Mouse (Mus musculus) T-helper 17 cell (primary cell): ENCODE data around the gene D430041D05Rik.

Source experiments
- in situ Hi-C, 2 experiments: fragments of 300-600 bp; cut with MboI, MseI; formaldehyde crosslinking; loops; 1 replicate in 1 of 2; 2 replicates in 1 of 2; pipeline ENCODE4 v1.15.1; 2025; ENCODE audit warnings: high pct_unique_total_duplicates in 2 of 2

Gene D430041D05Rik

DNA sequence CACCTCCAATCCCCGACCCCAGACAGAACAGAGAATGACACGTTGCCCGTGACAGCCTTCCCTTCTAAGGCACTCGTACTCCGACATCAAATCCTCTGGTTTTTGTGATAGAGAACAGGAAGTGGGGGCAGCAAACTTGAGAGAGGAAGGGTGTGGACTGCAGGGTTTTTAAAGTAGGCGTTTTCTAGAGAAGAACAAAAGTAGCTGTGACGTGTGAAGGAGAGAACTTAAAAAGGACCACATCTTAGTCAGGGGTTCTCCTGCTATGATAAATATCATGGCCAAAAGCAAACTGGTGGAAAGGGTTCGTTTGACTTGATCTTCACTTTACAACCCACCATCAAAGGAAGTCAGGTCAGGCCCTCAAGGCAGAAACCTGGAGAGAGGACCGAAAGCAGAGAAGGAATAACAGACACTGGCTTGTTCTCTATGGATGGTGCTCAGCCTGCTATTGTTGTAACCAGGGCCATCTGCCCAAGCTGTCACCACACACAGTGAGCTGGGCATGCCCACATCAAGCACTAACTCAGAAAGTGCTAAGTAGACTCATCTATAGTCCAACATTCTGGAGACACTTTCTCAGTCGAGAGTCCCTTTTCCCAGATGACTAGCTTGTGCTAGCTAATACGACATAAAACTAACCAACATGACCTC is 238.0 kb downstream of the D430041D05Rik start:
- in situ Hi-C loops, result loop anchor here in 1 of 2 experiments (25.0 kb wide), 1 partner anchor 1514 kb away; no protein-coding TSS in a partner anchor

DNA sequence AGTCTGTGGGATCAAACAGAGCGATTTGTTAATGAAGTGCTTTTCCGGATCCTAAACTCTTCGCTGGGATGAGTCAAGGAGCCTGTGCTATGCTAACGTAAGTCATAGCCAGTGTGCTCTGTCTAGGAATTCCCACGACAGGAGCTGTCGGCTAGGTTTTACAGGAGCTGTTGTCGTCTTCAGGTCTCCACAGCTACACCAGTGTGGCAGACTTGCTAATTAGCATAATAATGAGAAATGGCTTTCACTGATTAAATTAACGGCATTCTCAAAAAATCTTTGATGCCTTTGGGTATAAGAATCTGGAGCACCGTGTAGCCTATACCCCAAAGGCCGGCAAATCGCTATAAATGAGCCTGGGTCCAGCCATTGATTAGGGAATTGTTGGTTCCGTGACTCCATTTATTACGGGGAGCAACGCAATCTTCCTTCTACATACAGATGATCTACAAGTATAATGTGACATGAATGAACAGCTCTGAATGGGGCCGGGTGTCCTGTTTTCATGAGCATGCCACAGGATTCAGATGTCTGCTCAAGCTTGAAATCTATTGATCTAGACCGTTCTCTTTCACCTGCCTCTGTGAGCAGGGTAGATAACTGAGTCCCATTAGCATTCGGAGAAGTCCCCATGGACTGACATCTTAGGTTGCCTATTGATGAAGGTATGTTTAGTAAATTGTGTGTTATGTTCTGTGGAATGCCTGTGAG is 242.5 kb downstream of the D430041D05Rik start:
- in situ Hi-C loops, result loop anchor here in 1 of 2 experiments (25.0 kb wide), 1 partner anchor 1519 kb away; no protein-coding TSS in a partner anchor

DNA sequence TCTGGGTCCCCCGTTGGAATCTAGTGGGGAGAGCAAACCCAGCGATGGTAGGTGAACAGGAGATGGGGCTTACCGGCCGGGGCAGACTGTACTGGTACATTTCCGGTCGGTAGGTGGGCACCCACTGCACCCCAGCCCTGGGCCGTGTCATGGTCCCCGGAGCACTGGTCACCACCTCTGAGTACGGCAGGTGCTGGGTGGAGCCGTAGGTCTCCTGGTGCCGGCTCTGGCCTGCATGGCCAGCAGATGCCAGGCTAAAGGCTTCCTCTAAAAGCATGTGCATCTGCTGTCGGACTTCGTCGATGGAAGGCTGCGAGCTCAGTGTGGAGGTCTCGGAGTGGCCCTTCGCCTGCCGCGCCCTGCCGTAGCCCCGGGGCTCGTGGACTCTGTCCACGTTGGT is 243.0 kb downstream of the D430041D05Rik start:
- in situ Hi-C loops, result loop anchor here in 1 of 2 experiments (25.0 kb wide), 1 partner anchor 1520 kb away; no protein-coding TSS in a partner anchor

DNA sequence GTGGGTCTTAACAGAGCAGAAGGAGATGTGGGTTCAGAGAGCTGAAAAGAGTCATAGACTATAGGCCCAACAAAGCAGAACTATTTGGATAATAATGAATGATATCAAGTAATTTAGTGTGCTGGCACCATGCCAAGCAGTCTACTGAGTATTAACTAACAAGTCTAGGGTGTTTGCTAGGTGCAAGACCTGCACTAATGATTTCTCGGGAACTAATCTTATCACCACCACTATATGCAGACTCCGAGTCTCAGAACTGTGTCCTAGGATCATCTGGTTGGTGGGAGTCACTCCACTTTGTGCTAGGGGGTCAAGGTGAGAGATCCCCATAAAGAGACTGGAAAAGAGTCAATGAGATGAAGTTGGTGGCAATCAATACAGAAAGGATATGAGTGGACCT is 245.2 kb downstream of the D430041D05Rik start:
- in situ Hi-C loops, result loop anchor here in 1 of 2 experiments (25.0 kb wide), 1 partner anchor 1522 kb away; no protein-coding TSS in a partner anchor

DNA sequence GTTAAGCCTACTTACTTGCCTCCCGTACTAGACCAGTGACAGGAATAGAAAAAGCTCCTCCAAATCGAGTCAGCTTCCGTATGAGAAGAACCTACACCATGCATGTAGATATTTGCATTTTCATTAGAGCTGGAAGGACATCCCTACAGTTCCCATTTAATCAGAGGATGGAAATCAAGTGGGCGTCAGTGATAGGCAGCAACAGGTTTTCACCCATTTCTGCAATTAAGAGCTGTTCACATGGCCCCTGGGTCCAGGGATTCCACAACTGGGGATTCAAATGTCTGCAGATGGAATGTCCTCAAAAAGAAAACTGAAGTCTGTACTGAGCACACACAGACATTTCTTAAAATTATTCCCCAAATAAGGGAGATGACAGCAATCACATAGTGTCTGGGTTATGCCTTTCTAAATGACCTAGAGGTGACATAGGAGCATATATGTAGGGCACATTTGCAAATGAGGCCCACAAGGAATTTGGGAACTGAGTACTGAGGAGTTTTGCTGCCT is 246.8 kb downstream of the D430041D05Rik start:
- in situ Hi-C loops, result loop anchor here in 1 of 2 experiments (25.0 kb wide), 1 partner anchor 1523 kb away; no protein-coding TSS in a partner anchor

DNA sequence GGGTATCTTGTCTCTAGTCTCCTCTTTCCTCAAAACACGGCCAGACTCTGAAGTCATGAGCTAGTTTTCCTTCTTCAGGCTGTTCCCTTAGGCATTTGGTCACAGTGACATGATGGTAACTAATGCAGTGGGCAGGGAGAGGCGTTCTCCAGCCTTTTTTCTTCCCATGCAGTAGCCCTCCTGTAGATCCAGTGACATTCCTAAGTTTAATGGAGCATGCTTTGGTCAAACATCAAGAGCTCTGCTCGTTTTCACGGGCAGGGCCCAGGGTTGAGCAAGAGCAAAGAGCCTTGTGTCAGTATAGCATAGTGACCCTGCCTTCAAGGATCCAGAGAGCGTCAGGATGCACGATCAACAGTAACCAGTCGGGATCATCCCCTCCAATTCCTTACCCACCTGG is 247.4 kb downstream of the D430041D05Rik start:
- in situ Hi-C loops, result loop anchor here in 1 of 2 experiments (25.0 kb wide), 1 partner anchor 1524 kb away; no protein-coding TSS in a partner anchor

DNA sequence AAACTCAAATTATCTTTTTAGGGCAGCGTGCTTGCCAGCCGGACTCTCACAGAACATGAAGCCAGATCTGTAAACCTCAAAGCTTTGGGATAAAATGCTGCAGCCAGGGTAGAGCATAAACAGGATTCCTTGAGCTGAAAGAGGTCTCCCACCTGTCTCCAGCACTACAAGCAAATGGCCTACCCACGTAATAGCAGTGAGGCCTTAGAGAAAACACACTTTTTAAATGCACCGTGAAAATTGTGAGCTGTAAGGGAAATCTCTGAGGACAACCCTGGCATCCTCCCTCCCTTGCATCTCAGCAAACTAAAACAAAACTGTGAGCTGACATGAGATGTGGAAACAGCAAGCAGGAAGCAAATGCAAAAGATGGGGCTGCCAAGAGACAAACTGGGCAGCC is 253.0 kb downstream of the D430041D05Rik start:
- in situ Hi-C loops, result loop anchor here in 1 of 2 experiments (25.0 kb wide), 1 partner anchor 1529 kb away; no protein-coding TSS in a partner anchor

DNA sequence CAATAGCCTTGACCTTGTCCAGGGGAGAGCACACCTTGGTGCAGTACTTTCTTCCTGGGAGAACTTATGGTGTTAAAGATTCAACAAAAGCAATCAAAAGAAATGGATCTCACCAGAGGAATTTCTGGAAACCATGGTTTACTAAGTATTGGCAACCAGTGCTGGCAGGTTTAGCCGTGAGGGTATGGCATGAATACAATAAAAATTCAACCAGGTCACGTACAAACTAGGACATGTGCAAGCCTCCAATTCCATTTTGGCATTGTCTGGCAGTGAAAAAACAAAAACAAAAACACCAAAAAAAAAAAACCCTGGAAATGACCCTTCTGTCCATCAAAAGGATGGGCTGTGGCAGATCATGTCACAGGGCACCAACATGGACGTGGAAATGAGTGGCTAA is 256.9 kb downstream of the D430041D05Rik start:
- in situ Hi-C loops, result loop anchor here in 1 of 2 experiments (25.0 kb wide), 1 partner anchor 1533 kb away; no protein-coding TSS in a partner anchor

DNA sequence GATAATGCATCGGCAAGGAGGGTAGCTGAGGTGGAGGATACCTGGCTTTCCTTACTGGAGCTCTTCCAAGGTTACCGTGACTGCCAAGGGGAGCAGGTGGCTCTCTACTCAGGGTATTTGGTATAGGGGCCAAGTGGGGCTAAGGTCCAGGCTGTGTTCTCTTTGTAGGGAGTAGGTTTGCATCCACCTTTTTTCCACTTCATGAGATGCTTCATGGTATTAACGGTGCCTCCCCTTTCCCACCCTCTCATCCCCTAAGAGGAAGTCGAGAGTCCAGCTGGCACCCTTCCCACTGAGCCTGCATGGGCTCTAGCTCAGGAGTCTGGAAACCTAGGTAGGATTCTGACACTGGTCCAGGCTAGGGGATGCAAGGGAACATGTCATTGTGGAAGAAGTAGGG is 257.5 kb downstream of the D430041D05Rik start:
- in situ Hi-C loops, result loop anchor here in 1 of 2 experiments (25.0 kb wide), 1 partner anchor 1534 kb away; no protein-coding TSS in a partner anchor

DNA sequence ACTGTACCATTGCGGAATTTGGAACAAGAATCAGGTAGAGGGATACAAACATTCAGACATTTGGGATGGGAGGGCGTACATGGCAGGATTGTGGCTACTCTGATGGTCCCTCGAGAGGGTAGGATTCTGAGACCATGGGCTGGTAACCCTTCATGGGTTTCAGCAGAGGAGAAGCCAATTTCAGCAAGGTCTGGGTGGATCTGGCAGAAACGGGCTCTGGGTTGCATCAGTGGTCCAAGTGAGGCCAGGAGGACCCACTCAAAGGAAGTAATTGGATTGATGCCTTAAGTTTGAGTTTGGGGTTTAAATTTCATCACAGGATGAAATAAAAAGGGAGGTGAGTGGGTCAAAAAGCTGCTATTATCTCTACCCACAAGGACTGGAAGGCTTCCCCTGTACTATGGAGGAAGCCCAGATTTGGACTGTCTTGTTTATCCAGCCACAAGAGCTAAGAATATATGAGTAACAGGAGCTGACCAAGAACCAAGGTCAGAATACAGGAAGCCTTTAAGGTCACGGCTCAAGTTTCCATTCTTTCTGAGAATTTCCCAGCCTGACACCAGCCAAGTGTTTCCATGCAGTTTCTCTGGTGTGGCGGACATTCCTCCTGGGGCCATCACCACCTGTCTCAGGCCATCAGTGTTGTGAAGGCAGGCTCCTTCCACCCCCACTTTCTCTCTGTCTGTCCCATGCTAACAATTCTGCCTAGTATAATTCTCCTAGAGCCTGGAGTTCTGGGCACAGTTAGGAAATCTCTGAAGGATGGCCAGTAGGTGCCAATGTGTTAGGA is 260.0 kb downstream of the D430041D05Rik start:
- in situ Hi-C loops, result loop anchor here in 1 of 2 experiments (25.0 kb wide), 1 partner anchor 1536 kb away; no protein-coding TSS in a partner anchor

DNA sequence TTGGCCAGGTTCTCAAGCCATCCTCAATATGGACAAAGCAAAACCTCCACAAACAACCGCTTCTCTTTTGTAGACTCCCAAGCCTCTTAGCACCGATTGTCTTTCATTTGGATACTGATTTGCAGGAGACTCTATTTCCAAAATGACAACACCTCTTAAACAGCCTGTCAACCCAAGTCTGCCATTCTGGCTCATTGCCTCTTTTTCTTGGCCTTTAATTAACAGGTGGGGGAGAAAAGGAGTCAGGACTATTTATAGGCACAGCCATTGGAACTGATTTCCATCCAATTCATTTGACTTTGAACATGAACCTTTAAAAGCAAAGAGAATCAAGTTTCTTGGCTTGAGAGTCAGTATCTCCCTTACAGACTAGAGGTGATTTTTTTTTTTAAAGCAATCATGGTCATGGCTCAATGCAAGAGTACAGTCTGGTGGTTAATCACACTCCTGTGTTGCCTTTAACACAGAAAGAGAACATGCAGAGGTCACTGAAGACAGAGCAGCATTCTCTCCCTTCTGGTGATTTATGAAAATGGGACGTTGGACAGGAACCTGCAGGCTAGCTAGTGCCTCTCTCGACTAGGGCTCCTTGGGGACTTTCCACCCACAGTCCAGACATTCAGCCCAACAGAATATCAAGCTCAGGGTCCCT is 262.8 kb downstream of the D430041D05Rik start:
- in situ Hi-C loops, result loop anchor here in 1 of 2 experiments (5.0 kb wide), 1 partner anchor 264 kb away; the partner anchor contains the start of gene D430041D05Rik

DNA sequence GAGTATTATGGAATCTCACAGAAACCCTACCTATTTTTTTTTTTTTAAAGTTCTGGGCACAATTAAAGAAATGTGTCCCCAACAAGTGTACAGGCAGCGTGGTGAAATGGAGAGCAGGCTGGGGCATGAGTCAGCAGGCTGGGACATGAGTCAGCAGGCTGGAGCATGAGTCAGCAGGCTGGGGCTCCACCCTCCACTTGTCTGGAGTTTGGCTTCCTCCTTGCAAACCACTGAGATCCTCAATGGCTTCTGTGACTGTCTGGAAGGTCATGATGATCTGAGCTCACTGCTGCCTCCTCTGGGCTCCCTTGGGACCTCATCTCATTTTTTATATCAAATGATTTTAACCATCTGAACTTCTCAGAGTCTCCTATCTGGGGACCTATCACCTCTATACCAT is 264.8 kb downstream of the D430041D05Rik start:
- in situ Hi-C loops, result loop anchor here in 1 of 2 experiments (5.0 kb wide), 1 partner anchor 266 kb away; the partner anchor contains the start of gene D430041D05Rik

DNA sequence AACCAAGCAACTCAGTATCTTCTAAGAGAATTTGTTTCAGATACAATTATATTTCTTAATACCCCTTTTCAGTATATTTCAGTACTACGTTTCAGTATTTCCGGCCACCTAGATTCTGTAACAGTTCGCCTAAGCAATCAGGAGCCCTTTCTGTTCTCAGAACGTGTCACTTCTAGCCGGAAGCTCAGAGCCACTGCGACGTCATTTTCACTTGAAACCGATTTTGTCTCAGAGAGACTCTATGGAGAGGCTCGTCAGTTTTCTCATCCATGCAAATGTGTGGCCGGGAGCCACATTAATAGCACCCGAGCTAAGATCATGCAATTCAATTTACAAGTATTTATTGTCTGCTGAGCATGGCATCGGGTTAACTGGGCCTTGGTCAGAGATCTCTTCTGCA is 266.8 kb downstream of the D430041D05Rik start:
- in situ Hi-C loops, result no loop called here

DNA sequence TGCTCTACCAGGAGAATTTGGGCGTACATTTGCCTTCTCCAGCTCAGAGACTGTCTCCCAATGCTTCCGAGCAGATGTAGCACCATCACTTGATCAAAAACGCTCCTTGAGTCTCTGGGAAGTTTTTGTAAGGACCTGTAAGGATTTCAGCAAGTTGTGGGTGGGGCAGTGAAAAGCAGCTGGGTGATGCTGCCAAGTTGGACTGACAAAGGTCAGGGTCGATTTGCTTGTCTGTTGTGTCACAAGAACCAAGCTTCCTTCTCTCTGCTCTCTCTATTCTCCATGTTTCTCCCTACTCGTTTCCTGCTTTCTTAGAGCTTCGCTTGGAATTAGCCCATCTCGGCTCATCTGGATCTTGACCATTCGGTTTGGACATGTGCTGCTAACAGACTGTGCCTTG is 268.7 kb downstream of the D430041D05Rik start:
- in situ Hi-C loops, result no loop called here

DNA sequence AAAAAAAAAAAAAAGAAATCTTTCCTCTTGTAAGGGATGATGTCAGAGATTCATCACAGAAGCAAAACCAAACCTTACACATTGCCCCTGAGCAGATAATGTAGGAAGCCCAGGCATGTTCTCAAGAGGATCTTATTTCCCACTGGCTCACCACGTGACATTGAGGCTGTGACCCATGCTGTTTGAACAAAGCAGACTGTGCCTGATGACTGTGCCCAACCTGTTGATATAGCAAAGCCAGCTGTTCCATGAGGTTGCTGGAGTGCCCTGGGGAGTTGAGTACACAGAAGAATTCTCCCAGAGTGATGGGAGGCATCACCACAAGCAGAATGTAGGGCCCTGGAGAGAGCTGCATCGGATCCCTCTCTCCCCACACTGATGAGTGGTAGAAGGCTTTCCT is 274.9 kb downstream of the D430041D05Rik start:
- in situ Hi-C loops, result loop anchor here in 1 of 2 experiments (5.0 kb wide), 1 partner anchor 441 kb away; no protein-coding TSS in a partner anchor

DNA sequence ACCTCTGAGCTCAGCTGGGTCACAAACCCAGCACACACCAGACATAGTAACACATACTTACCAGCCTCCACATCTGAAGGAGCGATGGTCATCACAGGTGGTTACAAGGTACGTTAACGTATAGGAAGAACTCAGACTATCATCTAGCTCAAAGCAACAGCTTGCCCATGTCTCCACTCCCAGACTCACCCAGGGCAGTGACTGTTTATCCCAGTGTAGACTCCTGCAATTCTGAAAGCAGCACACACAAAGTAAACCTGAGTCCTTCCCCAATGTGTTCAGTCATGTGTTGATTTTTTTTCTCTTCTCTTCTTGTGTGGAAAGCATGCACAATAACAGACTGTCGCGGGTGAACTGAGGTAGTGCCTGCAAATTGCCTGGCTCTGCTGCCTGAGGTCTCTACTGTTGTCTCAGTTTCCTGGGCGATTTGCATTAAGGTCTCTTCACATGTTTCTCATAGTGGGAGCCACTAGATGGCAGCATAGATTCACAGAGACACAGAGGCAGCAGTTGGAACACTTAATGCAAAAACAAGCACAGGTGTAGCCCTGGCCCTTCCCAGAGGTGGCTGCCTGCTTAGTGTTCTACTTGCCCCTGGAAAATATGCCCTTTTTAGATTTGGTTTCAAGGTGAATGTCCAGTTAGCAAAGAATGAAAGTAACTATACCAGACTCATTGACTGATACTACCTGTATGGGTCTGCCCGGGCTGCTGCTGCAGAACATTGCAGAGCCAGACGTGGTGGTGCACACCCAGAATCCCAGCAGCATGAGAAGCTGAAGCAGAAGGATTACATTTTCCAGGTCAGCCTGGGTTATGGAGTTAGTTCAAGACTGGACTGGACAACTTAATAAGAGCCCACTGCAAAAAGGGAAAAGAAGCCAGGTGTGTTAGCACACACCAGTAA is 276.4 kb downstream of the D430041D05Rik start:
- in situ Hi-C loops, result loop anchor here (5.0 kb wide), 2 partner anchors 278 to 443 kb away; partner anchors contain the start of gene D430041D05Rik (in 1 of the 2)

DNA sequence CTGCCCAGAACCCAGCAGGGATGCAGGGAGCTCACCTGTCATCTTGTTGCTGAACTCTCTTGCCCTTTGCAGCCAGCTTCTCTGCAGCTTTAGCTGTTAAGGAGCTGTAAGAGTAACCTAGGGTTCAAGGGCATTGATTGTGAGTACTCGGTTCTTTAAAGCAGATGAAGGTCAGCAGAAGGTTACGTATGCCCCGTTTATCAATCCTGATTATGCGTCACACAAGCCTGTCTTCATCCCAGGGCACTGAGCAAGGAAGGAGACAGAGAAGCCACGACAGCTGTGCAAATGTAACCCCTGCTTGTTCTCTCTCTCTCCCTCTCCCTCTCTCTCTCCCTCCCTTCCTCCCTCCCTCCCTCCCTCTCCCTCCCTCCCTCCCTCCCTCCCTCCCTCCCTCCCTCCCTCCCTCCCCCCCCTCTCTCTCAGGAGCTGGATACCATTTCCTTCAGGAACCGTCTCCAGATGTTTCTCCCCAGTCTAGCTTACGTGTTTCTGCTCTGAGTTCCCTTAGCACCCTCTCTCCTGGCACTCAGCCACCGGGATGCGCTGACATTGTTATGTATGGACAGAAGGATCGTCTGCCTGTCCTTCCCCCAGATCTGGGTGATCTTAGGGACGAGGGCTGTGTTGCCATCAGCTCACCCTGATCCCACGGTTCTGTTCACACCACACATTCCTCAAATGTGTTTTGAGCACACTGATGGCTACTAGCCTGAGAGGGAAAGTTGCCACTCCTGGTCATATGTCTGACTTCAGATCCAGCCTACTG is 277.6 kb downstream of the D430041D05Rik start:
- in situ Hi-C loops, result loop anchor here in 1 of 2 experiments (5.0 kb wide), 1 partner anchor 279 kb away; the partner anchor contains the start of gene D430041D05Rik

DNA sequence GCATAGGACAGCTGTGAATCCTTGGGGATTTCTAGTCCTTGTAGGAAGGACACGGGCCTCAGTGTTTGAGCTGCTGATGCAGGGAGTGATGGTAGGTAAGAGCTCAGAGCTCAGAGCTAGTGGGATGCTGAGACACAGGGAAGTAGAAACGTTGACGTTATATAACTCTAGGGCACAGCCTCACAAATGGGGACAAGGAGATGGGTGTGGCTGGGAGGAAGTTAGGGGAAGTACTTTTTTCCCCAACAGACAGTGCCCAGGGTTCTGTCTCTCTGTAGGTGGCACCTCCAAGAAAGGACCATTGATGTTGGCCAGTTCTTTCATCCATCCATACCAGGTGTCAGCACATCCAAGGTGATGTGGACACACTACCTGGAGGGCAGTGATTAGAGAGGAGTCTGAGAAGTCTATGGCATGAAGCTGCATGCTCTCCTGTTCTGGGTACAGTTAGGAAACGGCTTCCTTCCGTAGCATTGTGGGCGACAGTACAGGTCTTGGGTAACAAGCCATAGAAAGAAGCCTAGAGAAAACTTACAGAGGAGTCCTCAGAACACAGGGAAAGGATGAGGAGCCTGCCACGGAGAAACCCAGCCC is 278.4 kb downstream of the D430041D05Rik start:
- in situ Hi-C loops, result loop anchor here in 1 of 2 experiments (5.0 kb wide), 1 partner anchor 280 kb away; the partner anchor contains the start of gene D430041D05Rik
